Mouse (Mus musculus) right cerebral cortex, postnatal 14 days (tissue): ENCODE results near the gene Etl4.

Source experiments
- DNase-seq: peaks from one replicate; pipeline ENCODE4 v3.0.0; 2022

Etl4 gene

DNA sequence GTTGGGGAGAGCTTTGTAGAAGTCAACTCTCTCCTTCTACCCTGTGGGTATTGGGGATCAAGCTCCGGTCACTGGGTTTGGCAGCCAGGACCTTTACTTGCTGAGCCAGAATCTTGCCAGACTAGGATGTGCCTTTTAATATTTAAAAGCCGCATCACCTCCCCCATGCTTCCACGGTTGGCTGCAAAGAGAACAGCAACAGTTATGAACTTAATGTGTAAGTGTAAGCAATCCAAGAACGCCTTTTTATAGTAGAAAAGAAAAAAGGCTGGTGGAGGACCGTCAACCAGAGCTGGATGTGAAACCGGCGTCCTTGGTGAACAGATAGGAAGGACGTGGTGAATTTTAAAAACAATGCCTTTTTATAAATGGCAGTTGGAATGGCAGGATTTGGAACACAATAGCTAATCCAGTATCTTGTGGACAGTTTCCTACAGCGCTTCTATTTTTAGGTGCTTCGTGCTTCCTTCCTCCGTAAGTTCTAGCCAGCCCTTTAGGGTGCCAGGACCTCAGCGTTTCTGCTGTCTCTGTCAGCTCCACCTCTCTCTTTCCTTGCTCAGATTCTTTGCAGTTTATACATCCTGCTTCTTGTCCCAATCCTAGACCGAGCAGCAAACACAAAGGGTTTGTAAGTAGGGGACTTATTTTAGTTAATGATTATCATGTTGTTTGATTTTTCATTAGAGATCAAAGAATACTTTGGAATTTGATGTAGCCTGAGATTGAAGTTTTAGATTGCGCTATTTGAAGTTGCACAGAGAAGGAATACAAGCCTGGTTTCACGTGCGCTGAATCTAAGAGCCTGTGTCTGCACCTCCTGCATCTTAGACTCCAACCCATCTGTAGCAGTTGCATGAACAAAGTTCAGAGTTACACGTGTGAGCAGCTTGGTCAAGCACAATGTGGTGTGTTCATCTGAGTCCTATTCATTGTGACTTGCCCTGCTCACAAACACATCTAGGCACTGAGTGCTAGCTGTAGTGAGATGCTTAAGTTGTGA, 535.9 kb downstream of the Etl4 start:
- no peak for DNase-seq

DNA sequence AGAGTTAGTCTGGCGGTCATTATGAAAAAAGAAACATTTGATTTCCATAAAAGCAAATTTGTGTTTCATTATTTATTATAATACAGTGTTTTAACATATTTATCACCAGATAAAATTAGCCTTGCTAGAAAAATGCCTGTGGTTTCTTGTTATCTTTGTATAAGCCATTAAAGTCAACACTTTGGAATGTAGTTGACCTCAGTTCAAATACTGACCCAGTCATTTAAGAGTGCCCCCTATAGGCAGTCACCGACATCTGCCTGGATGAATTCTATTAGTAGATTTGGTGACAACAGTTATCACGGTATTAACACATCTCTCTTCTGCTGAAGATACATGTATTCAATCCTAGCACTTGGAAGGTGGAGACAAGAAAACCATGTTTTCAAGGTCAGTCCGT, 536.6 kb downstream of the Etl4 start:
- DNase-seq = no peak

DNA sequence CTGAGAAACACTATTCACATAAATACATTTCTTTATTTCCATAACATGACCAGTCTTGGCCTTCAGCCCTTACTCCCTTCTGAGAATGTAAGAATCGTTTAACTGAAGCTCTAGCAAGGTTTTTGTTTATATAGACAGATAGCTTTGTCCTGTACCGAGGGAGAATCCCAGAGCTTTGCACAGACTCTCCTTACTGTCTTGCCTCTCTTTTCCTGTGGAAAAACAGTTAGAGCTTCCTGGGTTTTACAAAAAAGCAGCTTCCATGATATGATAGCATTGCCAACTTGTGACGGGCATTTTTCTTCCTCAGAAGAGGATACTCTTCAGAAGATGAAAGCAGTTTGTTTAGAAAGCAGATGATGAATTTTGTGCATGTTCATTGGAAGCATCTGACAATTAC, 541.4 kb downstream of the Etl4 start:
- no peak for DNase-seq

DNA sequence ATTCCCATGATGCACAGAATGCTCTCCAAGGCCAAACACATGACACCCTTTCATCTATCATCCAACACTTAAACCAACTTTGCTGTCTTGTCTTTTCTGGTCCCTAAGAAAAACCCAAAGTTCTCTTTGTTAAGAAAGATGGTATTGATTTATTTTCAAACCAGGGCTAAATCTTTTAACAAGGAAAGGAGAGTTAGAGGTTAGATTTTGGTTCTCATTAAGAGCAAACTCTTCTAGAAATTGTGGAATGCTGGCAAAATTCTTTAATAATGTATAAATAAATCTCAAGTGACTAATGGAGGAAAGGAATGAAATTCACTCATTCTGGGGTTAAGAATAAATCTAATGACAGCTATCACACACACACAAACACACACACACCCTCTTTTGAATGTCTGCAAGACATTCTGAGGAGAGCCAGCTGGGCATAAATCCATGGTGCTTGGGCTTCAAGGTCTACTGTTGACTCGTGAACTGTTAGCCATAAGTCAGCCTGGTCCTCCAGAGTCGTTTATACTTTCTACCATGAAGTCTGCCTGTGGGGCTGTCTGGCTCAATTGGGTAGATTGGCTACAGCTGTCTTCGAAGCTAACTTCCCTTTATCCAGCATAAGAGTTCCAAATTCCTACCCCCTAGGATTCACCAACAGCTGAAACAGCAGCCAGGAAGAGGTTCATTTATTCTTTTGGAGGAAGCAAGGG, 544.1 kb downstream of the Etl4 start:
- no peak for DNase-seq

DNA sequence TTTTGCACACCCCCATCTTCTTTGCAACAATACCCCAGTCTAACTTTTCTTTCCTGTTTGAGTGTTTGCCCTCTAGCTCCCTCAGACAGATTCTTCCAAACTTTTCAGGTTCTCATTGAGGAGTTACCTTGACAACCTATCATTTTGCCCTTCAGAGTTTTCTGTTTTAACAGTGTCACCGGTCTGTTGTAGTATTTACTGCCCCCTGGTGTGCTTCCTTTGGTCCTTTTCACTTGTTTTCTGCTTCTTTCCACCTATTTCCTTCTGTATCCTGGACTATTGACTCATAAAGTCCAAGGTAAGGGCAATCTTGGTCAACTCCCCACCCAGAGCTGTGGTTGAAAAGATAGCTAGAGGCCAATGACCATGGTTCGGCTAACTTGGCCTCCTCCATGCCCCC, 569.6 kb downstream of the Etl4 start:
- no peak for DNase-seq

DNA sequence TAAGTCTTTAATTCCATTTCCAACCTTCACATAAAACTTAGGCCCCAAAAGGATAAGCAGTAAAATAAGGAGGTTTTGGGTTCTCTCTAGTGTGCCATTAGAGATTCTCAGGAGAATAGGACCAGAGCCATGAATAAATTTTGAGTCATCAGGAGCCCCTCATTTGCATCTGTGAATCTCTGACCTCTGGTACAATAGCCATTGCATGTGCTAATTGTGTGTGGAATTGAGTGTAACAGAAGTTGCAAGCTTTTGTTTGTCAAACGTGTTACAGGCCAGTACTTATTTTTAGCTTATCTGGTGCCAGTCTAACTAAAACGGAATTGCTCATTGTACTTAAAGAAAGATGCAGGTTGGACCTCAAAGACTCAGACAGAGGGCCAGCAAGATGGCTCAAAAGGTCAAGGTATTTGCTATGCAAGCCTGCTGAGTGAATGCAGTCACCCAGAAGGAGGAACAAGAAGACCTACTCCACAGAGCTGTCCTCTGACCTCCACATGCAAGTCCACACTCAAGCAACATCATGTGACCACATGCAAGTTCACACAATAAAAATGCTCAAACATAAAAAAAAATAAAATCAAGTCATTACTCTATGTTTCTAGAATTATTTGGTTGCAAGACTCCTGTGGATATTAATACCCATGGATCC, 576.7 kb downstream of the Etl4 start:
- no peak for DNase-seq

DNA sequence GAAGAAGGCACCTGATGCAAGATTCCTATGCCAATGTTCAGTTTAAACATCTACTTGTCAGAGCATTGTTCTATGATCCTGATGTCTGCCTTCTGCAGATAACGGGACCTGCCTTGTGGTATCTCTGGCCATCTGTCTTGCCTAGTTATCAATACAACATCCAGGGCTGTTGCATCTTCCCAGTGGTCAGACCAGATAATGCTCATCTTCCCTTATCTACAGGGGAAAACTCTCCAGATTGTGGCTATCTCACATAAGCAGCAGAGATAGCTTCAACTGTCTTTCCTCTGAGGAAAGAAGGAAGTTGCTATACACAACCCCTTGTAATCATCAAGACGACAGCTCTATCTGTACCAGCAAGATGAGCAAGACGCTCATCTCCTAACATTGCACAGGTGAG, 579.5 kb downstream of the Etl4 start:
- DNase-seq = no peak

DNA sequence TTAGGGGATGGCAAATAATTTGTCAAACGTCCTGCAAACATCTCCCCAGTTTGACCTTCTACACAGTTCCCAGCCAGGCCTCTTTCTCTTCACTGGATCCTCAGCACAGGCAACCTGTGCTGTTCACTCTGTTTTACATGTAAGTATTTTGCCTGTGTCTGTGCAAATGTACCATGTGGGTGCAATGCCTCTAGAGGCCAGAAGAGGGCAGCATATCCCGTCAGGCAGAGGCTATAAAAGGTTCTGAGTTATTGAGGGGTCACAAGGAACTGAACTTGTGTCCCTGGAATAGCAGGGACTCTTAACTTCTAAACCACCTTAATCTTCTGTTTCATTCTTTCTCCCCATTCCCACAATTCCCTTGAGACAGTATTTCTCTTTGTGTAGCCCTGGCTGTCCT, 582.5 kb downstream of the Etl4 start:
- no peak for DNase-seq

DNA sequence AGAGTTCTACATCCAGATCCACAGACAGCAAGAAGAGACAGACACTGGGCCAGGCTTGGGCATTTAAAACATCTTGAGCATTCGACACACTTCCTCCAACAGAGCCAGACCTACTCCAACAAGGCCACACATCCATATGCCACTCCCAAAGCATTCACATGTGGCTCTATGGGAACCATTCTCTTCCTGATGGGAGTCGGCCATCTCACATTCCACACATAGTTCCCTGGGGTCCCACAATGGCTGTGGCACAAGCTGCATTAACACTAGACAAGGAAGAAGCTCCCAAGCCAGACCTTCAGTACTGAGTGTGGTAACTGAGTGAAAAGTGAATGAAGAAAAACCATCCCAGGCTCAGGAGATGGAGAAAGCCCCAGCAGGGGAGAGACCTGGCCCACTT, 584.2 kb downstream of the Etl4 start:
- no peak for DNase-seq

DNA sequence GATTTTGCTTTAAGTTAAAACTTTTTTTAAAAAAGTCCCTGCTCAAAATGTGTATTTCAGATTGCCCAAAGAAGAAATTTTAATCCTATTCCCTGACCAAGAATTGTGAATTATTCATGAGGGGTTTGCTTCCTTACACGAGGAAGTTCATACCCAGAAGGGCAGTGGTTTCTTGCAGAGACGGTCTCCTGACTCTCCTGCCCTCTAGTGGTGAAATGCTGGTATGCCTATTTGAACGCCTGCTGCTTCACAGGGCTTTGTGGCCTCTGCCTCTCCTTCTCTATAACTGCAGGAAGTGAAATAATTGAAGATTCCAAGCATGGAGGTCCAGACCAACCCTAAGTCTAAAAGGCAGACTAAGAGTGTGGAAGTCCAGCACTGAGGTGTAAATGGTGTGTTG, 585.1 kb downstream of the Etl4 start:
- DNase-seq = peak; percentile 57

DNA sequence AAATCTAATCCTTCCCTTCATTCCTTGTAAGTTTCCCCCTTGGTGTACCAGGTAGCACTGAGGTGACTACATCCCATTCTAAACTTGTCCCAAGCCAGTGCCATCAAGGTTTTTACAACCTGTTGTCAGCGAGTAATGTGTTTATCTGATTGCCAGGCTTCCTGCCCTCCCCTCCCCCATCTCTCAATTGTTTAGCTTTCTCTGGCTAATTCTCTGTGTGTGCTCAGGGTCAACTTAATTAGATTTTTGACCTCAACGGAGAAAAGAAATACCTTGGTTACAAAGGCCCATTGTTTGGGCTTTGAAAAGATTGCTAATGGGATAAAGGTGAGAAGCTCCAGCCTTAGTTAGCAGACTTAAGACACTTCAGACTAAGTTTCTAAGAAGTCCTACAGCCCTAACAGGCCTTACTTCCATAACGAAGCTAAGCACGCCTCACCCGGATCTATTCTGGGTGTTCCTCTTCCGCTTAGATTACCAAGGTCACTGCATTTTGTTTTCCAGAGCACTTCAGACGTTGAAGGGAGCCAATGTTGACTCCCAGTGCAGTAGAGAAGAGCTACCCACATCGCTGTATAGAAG, 586.7 kb downstream of the Etl4 start:
- no peak for DNase-seq

DNA sequence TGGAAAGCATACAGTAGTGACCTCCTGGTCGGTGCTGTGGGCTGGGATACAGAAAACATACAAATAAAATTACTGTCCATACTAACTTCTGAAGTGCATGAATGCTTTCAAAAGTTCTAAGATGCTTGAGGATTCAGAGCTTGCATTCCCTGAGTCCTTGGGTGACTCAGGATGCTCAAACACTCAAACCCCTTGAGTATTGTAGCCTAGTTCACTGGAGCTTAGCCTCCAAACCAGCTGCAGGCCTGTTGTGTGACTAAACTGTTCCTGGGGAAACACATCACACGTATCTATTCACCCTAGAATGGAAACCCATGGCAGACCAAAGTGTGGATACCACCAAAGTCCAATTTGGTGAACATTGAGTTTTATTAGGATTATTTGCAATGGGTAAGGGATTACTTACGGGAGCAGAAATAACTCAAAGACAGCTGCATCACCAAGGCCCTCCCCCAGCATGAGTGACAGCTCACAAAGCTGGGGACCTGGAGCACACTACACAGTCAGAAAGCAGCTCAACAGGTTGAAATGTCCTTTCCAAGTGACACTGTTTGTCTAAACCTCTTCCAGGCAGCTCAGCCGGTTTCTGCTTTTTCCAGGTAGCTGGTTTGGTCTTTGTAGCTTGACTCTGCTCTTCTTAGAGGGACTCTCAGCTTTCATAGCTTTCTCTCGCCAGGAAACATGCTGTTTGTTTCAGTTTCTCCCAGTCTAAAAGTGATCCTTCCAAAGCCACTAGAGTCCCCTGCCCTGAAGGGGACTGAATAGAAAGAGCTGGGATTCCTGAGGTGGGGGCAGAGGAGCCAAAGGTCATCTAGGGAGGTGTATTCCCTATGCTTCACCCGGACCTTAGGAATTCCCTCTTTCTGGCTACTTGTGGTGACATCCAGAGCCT, 598.5 kb downstream of the Etl4 start:
- DNase-seq = no peak

DNA sequence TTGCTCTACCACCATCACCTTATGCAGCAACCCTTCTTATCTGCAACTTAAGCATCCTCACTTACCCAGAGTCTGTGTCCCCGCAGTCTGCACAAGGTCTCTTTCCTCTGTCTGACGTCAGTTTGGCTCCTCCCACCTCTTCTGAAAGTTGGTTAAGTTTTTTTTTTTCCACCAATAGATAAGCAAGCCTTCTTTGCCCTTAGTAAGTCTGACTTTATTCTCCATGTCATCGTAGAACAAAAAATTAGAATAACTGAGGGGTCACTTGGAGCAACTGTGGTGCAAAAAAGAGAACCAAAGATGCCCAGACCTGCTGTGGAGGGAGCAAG, 599.1 kb downstream of the Etl4 start:
- DNase-seq = no peak

DNA sequence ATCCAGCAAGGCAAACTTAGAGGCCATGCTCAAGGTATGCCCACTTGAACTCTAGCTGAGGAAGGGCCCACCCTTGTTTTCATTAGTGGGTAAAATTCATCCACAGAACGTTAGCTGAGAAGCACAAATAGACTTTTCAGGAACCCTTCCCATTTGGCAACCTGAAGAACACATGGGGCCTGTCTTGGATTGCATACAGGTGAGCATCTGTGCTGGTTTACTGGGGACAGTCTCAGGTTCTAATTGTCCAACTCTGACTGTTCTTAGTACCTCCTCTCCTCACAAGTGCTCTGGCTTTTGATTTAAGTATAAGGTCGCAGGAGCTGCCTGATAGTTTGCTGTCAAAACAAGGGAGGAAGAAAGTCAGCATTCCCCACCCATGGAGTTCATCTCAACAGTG, 600.5 kb downstream of the Etl4 start:
- no peak for DNase-seq

DNA sequence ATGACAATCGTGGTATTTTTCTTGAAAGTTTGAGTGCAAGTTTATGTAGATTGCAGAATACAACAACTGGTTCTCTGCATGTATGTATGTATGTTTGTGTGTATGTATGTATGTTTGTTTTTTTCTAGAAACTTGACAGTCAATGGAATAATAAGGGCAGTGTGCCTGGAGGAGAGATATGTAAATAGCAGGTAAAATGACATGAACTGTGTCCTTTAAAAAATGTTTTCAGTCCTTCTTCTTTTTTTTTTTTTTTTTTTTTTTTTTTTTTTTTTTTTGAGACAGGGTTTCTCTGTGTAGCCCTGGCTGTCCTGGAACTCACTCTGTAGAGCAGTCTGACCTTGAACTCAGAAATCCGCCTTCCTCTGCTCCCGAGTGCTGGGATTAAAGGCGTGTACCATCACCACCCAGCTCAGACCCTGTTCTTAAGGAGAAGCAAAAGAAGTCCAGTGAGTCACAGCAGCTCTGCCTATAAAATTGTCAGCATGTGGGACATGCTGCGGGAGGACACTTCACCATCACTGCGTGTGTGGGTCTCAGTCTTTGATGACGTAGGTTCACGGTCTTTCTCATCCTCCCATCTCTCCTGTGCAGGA, 606.8 kb downstream of the Etl4 start:
- no peak for DNase-seq

DNA sequence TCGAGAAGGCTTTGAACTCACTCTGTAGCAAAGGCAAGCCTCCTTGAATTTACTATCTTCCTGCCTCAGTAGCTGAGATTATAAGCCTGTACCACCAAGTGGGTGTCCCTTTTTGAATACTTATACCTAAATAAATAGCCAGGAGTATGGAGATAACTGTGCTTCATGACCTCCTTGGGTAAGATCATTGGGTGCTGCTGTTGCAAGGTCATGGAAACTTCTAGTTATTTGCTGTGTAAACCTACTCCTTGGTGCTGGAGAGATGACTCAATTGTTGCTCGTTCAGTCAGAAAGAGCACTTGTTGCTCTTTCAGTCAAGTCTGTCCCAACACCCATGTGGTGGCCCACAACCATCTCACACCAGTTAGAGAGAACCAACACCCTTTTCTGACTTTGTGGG, 608.3 kb downstream of the Etl4 start:
- no peak for DNase-seq

DNA sequence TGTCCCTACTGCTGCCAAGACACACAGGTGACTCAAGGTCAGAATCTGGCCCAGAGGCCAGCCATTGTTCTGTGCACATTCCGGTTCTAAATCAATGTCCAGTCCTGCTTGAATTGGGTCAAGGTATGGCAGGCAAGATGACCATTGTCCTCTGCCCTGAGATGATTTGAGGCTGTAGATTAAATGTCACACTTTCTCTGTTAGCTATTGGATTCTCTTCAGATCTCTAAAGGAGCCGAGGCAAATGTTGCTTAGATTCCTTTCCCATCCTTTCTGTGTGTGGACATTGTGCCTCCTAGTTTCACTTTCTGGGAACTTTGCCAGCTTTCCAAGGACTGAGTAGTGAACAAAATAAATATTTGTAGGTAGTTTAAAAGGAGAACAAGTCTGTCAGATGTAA, 608.9 kb downstream of the Etl4 start:
- no peak for DNase-seq

DNA sequence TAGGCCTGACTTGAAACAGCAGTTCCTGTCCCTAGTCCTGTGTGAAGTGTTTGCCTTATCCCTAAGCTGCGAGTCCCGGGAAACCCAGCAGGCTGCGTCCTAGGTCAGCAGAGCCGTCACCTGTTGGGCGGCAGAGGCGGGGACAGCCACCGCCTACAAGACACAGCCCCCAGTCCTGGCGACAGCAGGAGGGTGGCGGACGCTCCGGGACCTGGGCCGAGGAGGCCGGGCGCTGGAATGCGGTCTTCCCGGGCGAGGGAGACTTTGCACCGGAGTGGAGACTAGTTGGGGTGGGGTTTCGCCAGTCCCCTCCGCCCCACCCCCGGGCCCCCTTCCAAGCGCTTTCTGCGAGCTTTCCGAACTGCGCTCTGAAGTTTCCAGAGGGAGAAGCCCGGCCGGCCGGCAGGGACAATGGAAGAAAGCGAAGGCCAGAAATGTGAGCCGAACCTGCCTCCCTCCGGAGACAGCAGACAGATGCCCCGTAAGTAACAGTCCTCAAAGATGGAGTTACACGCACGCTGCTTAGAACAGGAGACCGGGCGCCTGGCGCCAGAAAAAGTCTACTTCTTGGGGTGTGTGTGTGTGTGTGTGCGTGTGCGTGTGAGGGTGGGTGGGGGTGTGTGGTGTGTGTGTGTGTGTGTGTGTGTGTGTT, 610.0 kb downstream of the Etl4 start:
- DNase-seq = peak; percentile 9

DNA sequence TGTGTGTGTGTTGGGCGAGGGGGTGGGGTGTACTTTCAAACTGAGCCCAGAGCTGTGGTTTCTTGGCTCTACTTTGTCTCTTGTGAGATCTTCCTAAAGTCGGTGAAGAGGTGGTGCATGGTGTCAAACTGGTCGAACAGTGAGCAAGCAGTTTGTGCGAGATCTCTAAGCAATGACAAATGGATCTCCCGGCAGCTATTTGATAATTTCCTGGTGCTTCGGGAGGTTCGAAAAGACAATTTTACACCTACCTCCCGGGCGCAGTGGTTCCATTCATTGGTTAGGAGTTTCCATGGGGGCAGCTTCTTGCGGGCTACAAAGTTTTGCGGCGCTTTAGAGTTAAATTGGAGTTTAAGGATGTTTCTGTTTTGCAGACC, 610.5 kb downstream of the Etl4 start:
- DNase-seq = no peak

DNA sequence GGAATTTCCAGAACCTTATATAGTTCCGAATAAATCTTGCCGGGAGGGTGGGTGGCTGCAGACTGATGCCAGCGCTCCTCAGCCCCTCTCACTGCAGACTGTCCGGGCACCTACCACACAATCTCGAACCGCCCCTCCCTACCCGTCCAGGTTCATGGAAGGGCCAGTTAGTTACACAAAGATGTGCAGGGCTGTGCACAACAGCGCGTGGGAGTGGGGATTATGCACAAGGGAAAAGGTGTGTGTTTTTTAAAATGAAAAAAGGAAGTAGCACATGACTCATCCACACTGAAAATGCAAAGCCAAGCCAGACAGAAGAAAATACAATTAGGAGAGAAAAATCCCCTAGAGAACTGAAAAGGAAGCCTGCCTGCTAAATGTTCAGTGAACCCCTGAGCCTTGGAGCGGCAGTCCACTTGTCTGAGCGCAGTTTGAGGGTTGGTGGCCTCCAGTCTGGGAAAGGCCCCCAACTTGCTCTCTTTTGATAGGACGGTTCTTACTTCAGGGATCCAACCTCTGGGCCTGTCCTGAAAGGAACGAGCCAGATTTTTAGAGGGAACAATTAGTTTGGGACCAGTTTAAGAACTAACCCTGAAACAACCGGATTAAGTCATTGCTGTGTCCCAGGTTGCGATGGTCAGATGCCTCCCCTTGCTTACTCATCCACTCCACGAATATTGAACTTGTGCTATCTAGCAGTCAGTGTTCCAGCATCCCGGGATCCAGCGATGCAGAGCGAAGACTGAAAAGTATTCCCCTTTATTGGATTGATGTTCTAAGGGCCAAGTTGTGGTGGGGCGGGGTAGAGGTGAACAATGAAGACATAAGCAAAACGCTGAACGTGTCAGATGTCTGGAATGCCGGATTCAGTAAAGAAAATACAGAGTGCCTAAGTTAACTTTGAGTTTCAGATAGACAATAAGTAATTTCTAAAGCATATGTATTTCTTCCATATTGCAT, 611.3 kb downstream of the Etl4 start:
- DNase-seq = no peak
